Mouse (Mus musculus): ENCODE data around the gene Bahcc1. TPM values are rescaled to one million over a fixed set of nuclear protein-coding genes. Genes with fewer than 3 reads are reported as not detected.

Gene Bahcc1
- total RNA-seq, 2 experiments from 2014 or later, result 1.4 to 2.9 TPM

DNA sequence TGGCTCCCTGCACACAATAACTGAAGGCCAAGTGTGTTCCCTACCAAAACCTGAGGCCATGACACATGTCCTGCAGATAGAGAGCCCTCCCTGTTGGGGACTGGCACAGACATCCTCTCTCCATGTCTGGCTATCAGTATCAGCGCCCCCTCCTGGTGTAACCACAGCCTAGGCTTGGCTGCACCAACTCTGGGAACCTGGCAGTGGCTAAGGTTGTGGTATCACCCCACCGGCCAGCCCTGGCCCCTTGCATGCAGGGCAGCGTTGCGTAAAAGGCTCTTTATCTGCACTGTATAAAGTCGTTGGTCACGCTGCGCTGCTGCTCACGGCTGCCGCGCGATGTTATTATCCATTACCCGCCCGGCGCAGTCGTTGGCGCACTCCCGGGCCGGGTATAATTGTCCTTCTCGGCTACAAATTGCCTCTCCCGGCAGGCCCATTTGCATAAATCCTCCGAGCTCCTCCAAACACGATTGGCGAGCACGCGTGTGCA lies 47.6 kb downstream of the Bahcc1 start:
- ATAC-seq (replicated peaks; ENCODE audit: low FRiP score, poor library complexity, severe bottlenecking), result no peak

DNA sequence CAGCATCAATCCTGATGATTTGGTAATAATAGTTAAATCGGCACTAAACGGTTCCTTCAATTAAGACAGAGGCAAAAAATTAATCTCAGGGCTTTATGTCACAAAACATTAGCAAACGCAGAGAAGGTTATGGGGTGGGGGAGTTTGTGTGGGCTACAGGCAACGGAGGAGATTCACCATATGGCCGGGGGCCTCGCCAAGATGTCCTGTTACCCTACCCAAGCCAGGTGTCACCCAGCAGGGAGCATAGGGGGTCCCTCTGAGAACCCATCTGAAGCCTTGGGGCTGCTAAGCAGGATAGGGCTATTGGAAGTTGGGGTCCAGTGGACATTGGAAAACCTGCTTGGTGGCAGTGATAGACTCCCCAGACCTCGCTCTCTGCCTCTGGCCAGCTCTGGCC lies 48.0 kb downstream of the Bahcc1 start:
- ATAC-seq (replicated peaks; ENCODE audit: low FRiP score, poor library complexity, severe bottlenecking), result no peak

DNA sequence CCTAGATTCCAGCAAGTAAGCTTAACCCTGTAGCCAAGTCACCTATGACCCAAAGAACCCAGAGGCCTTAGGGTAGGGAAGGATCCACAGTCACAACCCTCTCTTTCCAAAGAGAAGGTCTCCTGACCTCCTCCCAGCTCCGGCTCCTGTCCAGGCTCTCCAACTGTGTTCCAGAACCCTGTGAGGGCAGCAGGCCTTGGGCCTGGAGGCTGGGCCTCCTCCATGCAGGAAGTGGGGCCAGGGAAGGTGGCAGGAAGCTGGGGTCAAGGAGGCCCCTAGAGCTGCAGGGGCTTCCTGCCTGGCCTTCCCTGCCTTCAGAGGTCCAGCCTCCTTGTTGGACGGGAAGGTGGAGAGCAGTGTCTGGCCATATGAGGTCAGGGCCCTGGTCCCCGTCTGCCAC lies 48.5 kb downstream of the Bahcc1 start:
- ATAC-seq (replicated peaks; ENCODE audit: low FRiP score, poor library complexity, severe bottlenecking), result no peak

DNA sequence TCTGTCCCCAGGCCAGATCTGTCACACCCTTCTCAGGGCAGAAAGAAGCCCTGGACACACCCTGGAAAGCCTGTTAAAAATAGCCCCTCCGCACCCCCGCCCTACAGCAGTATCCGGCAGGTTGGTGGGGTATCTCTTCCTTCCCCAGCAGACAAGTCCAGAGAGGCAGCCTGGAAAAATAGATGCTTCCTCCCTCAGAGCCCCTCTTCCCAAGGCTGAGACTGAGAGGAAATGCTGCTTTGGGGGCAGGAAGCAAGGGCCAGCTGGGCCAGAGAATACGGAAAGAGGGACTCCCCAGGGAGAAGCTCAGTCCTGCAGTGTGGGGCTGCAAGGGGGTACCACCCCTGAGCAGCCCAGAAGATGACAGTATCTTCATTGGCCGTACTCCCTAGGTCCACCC lies 50.8 kb downstream of the Bahcc1 start:
- no peak for ATAC-seq (replicated peaks; ENCODE audit: low FRiP score, poor library complexity, severe bottlenecking)

DNA sequence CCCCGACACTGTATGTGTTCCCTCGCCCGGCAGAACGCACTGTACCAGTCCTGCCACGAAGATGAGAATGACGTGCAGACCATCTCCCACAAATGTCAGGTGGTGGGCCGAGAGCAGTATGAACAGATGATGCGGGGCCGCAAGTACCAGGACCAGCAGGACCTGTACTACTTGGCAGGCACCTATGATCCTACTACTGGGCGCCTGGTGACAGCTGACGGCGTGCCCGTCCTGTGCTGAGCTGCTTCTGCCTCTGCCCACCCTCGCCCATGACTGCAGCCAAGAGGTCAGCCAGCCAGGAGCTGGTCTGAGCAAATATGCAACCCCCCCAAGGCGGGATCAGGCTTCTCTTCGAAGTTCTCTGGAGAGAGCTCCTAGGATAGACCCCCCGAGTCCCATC lies 56.9 kb downstream of the Bahcc1 start:
- ATAC-seq (replicated peaks; ENCODE audit: low FRiP score, poor library complexity, severe bottlenecking), result no peak

DNA sequence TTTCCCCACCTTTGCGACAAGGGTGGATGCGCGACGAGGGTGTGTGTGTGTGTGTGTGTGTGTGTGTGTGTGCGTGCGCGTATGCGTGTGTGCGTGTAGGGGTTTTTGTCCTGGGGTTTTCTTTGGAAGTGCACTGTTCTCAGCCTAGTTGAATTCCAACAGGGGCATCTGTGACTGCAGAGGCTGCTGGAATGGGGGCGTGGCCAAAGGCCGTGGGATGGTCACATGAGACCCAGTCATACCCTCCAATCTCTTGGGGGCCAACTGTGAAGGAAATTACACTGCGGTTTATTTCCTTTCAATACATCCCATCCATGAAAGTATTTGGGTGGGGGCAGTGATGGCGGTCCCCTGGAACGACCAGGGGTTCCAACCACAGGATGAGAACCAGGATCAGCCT lies 57.5 kb downstream of the Bahcc1 start:
- no peak for ATAC-seq (replicated peaks; ENCODE audit: low FRiP score, poor library complexity, severe bottlenecking)

DNA sequence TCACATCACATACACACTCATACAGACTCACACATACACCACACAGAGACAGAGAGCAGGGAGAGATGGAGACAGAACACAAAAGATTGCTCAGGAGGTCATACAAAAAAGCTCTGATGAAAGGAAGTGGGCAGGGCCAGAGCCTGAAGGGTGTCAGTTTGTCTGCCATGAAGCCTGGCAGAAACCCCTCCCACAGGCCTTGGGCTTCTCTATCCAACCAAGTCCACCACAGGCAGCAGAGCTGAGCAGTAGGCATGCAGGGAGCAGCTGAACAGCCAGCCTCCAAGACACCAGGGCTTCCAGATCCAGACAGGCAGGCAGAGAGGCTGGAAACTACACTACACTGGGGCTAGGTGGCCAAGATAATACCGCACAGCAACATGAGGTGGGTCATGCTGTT lies 61.0 kb downstream of the Bahcc1 start:
- no peak for ATAC-seq (replicated peaks; ENCODE audit: low FRiP score, poor library complexity, severe bottlenecking)

DNA sequence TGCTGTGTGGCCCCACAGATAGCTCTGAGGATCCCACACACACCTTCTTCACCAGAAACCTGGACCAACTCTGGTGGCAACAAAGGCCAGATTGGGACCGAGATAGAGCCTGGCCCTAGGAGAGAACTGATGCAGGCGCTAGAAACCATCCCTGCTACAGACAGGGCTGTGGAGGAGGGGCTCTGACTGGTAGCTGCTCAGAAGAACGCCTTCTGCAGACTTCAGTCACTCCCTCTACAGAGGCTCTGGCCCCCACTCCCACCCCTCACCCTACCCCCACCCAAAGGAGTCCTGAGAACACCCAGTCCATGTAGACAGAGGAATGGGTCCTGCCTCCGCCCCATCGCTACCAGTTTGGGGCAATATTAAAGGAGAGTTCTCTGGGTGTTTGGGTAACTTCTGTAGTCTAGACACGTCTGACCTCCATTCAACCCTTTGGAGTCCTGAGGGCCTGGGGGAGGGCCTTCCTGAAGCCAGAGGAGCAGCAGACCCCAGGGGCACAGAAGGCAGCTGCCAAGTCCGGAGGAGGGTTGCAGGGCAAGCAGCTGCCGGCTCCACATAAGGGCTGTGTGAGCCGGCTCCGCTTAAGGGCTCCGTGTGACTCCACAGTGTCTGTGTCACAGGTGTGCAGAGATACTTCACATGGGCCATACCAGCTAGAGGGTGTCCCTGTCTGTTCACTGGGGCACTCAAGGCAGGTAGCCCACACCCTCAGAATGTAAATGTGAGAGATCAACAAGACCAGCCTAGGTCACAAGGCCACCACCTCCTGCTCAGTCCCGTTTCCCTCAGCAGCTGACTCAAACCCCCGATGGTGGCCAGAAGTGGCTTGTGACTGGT lies 63.8 kb downstream of the Bahcc1 start:
- ATAC-seq (replicated peaks; ENCODE audit: low FRiP score, poor library complexity, severe bottlenecking), result no peak

DNA sequence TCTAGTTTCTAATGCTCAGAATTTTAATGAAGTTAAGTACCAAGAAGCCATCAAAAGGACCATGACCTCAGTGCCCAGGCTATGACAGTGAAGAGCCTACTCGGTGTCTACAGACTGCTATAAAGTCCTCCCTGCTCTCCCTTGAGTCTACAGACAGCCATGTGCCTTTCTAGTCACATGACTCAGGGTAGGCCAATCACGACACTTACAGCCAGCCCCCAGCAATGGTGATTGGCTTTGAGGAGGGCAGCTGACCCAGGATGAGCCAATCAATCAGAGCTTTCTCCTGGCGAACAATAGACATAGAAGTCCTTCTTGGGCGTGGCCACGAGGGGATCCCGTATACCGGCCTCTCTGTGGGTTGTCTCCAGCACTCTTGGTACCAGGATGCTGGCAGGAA lies 65.0 kb downstream of the Bahcc1 start:
- no peak for ATAC-seq (replicated peaks; ENCODE audit: low FRiP score, poor library complexity, severe bottlenecking)

DNA sequence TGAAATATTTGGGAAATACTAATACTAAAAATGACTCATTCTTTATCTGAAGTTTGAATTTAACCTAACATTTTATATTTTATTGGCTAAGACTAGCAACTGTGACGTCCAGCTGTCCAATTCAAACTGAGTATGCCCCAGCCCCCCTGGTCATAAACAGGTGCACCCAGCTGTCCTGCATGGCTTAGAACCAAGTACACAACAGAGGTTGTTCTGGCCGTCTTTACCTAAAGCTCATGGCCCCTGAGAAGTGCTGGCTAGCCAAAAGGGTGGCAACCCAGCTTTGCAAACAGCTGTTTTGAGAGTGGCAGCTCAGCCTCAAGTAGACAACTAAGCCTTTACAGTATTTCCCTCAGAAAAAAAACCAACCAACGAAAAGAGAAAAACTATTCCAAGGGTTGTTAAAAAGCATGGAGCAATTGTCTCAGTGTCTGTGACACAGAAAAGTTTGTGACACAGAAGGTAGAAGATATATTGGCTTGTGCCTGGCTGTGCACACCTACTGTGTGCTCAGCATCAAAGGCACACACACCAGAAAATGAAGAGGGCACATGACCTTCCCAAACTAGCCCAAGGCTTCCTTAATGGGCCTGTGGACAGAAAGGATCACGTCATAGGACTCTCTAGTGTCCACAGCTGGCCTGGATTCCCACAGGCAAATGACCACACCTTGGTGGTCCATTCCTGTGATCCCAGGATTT lies 65.8 kb downstream of the Bahcc1 start:
- ATAC-seq (replicated peaks; ENCODE audit: low FRiP score, poor library complexity, severe bottlenecking), result no peak

DNA sequence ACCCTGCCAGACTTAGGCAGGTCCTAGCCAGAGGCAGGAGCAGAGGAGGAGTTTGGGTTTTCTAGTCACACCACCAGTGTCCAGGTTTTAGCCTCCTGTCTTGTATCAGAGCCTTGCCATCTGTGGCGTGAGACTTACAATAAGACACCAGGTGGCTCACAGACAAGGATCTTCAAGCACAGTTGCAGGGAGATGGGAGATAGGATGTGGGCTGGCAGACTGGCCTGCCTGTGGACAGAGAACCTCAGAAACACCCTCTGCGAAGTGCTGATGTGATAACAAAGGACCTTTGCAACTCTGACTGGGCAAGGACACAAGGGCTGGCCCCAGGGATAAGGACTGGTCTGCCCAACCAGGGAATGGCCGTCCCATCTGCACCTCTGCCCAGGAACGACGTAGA lies 66.7 kb downstream of the Bahcc1 start:
- ATAC-seq (replicated peaks; ENCODE audit: low FRiP score, poor library complexity, severe bottlenecking), result peak; percentile 27; the same call in 1 of the 2 replicates

DNA sequence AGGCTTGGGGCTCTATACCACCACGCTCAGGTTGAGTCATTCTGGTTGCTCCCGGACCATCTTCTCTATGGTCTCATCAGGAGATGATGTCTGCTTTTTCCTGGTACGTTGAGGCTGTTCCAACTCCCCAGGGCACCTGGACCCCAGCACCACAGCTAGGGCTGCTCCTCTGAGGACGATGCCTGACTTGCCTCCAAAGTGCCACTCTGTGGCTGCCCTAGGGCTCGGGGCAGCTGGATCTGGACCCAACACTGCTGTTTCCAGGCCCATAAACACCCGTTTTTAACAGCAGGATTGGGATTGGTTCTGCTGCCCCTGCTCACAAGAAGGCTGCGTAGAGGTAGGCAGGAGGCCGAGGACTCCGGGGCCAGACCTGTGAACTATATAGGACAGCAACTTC lies 70.4 kb downstream of the Bahcc1 start:
- ATAC-seq (replicated peaks; ENCODE audit: low FRiP score, poor library complexity, severe bottlenecking), result no peak

DNA sequence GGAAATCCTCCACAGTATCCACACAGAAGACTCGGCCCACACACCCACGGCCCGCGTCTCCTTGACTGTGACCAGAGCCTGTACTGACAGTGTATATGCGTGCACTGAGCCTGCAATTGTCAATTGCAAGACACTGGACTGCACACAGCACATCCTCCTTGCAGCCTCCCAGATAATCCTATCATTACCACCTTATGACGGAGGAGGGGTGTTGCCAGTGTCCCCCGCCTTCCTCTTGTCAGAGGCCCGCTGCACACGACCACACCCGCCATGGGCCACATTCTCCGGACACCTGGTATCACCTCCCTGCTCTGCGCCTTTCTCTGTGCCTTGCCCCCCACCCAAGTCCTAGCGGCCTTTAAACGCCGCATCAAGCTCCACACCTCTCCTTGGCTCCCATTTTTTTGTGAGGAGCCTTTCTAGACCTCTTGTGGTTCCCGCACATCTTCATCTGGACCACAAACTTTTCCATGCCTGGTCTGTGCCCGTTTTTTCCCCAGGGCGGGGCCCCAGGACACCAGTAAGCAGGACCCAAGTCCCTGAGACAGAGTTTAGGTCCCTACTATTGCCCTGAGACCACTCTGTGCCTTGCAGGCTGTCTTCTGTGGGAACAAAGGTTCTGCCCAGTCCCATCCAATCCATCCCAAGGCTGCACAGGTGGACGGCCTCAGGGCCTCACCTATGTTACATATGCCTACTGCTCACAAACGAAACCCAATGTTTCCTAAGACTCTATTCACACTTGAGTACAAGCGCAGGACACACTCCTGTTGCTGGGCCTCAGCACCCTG lies 71.0 kb downstream of the Bahcc1 start:
- ATAC-seq (replicated peaks; ENCODE audit: low FRiP score, poor library complexity, severe bottlenecking), result peak; percentile 69

DNA sequence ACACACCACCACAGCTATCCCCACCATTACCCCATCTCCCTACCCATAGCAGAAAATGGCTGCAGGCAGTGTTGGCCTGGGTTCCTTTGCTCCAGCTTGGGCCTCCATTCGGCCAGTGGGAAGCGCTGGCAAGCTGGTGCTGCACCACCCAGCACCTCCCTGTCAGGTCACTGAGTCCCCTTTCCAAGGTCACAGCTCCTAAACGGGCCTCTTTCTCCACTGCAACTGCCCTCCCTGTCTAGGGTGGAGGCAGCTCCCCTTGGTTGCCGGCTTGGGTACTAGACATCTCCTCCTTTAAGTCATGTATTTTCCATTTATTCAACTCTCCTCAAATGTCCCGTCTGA lies 71.6 kb downstream of the Bahcc1 start:
- ATAC-seq (replicated peaks; ENCODE audit: low FRiP score, poor library complexity, severe bottlenecking), result 0 out of 2 replicates have a peak, but pooled peaks have one; percentile 8

DNA sequence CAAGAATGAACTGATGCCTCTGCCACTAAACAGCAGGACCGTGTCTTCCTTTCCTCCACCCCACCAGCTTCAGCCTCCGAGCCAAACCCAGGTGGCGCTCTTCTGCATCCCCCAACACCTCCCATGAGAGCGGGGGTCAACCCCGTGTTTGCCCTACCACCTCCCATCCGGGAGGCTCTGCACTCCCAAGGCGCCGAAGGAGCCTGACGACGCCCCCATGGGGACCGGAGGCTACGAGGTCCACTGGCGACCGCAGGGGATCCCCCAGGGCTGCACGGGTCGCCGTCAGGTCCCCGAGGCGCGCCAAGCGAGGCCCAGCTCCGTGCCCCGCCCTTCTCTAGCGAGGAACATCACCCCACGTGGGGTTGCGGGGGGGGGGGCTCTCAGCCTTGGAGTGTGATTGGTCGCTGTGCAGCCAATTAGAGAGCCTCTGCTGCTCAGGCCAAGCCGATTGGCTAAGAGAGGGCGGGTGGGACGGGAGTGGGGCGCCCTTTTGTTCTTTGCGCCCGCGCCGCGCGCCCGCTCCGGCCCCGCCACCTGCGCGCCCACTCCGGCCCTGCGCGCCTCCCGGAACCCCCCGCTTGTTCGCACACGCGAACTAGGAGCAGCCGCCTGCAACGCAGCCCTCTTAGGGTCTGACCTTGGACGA lies 72.3 kb downstream of the Bahcc1 start:
- ATAC-seq (replicated peaks; ENCODE audit: low FRiP score, poor library complexity, severe bottlenecking), result peak; percentile 74

DNA sequence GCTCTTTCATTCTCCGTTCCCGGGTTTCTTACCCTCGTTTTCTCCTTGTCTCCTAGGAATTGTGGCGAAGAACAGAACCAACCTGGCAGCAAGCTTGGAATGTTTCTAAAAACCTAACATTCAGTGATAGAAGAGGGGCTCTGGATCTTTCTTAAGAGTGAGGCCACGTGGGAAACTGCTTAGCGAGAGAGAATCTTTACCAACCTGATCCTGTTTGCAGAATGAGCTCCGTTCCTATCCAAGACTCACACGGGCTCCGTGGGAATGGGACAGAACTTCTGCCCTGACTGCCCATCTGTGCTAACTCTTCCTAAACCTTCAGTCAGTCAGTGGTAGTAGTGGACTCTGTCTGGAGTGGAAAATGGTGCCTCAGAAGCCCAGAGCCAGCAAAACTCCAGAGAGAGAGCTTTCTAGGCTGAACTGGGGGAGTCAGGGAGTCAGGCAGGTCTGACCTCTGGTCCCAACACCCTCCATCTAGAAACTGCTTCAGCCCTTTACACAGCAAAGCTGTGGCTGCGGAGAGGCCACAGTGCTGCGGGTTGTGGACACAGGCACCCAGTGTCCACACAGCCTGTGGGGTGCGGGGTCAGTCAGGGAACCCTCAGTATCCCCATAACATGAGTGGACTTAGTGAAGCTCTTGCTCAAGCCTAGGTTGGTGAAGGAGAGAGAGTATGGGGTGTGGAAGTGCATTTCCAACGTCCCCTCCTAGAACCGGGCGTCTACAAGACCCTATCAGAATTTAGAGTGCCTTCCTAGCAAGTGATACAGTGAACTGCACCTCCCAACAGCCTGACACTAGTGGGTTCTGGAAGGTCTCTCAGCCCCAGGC lies 73.0 kb downstream of the Bahcc1 start:
- ATAC-seq (replicated peaks; ENCODE audit: low FRiP score, poor library complexity, severe bottlenecking), result no peak

DNA sequence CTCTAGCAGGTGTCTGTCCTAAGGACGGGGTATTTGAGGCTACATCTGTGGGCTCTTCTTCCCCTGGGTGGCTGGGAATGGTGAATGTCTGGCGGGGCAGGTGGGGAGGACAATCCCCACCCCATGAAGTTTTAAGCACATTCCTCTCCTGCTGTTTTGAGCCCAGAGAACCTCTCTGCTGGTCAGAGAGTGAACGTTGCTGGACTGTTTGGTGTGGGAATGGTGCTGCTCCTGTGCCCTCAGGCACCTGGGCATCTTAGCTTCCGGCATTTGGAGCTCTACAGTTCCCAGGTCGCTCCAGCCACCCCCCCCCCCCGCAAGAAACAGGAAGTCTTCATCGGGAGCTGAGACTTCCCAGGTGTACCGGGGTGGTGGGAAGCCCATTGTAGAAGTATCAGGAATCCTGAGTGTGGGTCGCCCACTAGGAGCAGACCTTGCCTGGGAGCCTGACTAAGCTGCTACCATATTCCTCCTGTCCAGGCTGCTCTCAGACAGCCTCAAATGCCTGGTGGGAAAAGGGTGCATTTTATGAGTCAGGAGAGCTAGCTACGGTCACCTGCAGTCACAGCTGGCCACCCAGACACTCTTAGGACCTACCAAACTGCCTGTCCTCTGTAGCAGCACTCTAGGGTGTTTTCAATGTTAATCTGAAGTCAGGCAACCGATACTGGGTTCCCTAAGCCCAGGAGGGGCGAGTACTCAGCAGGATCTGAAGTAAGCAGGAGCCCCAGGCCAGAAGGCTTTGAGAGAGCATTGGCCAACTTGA lies 73.8 kb downstream of the Bahcc1 start:
- ATAC-seq (replicated peaks; ENCODE audit: low FRiP score, poor library complexity, severe bottlenecking), result no peak

DNA sequence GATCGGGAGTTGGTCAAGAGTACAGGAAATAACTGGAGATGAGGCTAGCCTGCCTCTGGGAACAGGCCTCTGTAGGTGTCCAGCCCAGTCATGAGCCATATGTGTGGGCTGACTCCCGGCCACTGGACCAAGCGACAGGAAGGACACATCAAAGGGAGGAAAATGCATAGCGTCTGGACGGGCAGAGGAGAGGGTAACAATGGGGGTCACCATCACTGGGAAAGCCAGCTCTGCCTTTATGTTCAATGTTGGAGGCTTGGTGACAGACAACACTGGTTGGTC lies 74.3 kb downstream of the Bahcc1 start:
- no peak for ATAC-seq (replicated peaks; ENCODE audit: low FRiP score, poor library complexity, severe bottlenecking)
